Mouse (Mus musculus) CH12.LX (cell line): ENCODE measurements around the gene Bcat1.

ENCODE experiments used
- CTCF ChIP-seq, 2 experiments: IDR thresholded peaks in 1 of 2; conservative IDR thresholded peaks in 1 of 2; 2 replicates each; pipeline ENCODE4 v1.5.1; 2011 to 2012; ENCODE audit warnings: low read depth in 2 of 2, low read length in 2 of 2, improper control_type of control experiment in 1 of 2, inconsistent platforms in 1 of 2, mild to moderate bottlenecking in 1 of 2, moderate library complexity in 1 of 2
- MXI1 ChIP-seq: IDR thresholded peaks from 2 replicates; pipeline ENCODE4 v1.6.1; 2011; ENCODE audit warnings: mild to moderate bottlenecking, low read depth, low read length, improper control_type of control experiment
- POLR2A ChIP-seq: IDR thresholded peaks from 2 replicates; pipeline ENCODE4 v1.6.1; 2011; ENCODE audit warnings: low read depth, mild to moderate bottlenecking, improper control_type of control experiment, low read length
- ZMIZ1 ChIP-seq: IDR thresholded peaks from 2 replicates; pipeline ENCODE4 v1.6.1; 2012; ENCODE audit warnings: low read depth, mild to moderate bottlenecking, inconsistent platforms, low read length, improper control_type of control experiment

DNA sequence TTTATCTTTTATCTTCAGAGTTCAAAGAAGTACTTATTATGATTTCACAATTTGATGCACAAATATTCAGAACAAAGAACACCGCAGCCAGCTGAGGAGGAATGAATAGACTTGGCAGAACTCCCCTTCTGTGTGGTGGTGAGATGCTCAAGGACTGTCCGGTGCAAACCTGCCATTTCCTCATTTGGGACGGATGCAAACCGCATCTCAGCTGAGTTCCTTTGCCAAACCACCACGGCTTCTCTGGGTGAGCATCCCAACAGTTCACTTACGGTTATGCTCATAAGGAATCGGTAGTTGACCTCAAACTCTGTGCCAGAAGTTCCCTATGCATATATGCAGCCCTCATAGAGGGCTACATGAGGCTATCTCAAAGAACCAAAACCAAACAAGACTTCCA lies 6.6 kb downstream of the Bcat1 start:
- no peak for TF ChIP-seq CTCF (conservative IDR thresholded peaks at IDR 0.05 in 1 of 2, IDR thresholded peaks at IDR 0.05 in 1 of 2; ENCODE audit: low read depth in 2 of 2, low read length in 2 of 2)
- no peak for TF ChIP-seq POLR2A
- no peak for TF ChIP-seq MXI1
- no peak for TF ChIP-seq ZMIZ1
